Mouse (Mus musculus): ENCODE data around the gene Entpd2. TPM values are rescaled to one million over a fixed set of nuclear protein-coding genes. Genes with fewer than 3 reads are reported as not detected.

The Entpd2 gene
- polyA plus RNA-seq, 1 experiment = 15.8 TPM

DNA sequence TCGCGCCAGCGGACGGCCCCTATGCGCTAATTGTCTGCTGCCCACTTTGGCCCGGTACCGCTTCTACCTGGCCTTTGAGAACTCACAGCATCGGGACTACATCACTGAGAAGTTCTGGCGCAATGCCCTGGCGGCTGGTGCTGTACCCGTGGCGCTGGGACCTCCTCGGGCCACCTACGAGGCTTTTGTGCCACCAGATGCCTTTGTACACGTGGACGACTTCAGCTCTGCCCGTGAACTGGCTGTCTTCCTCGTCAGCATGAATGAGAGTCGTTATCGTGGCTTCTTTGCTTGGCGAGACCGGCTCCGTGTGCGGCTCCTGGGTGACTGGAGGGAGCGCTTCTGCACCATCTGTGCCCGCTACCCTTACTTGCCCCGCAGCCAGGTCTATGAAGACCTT, 29.8 kb downstream of the Entpd2 start:
- no peak overlapping the region for H3K27ac ChIP-seq (ENCODE audit: insufficient read depth, low read length)
- H3K4me3 ChIP-seq (ENCODE audit: insufficient read depth, low read length) = no peak overlapping the region
- TF ChIP-seq POLR2A (IDR thresholded peaks at IDR 0.05; ENCODE audit: extremely low read depth, insufficient read depth, low read length) (no peak), CTCF (IDR thresholded peaks at IDR 0.05; ENCODE audit: extremely low read depth, insufficient read depth, low read length) (no peak)
- peaks cover 2% of the 10 kb centered on the region for H3K4me1 ChIP-seq (ENCODE audit: control insufficient read depth, insufficient read depth, low read length)

GRCm38 (mm10) chr2:25426721-25427191, 31.1 kb downstream of the Entpd2 start:
- H3K4me3 ChIP-seq (ENCODE audit: insufficient read depth, low read length) = no peak overlapping the region
- H3K4me1 ChIP-seq (ENCODE audit: control insufficient read depth, insufficient read depth, low read length) = peaks cover 3% of the 10 kb centered on the region
- no peak overlapping the region for H3K27ac ChIP-seq (ENCODE audit: insufficient read depth, low read length)
- TF ChIP-seq POLR2A (IDR thresholded peaks at IDR 0.05; ENCODE audit: extremely low read depth, insufficient read depth, low read length) (no peak), CTCF (IDR thresholded peaks at IDR 0.05; ENCODE audit: extremely low read depth, insufficient read depth, low read length) (peak; percentile 79)

DNA sequence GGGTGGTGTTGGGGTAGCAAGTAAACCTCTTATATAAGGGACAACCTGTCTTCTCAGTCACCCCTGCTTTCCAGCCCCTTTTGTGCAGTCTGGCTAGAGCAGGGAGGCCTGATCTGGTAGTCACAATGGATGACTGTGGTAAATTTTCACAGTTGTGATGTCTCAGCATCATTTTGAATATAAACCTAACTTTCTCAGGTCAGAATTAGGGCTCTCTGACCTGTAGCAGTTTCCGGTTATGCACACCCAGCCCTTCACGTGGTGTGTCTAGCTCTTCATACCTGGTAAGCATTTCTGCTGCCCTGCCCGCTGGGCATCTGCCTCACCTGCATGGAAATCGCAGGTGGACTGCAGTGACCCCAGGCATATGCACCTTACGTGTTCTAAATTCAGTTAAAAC, 31.6 kb downstream of the Entpd2 start:
- peaks cover 3% of the 10 kb centered on the region for H3K4me1 ChIP-seq (ENCODE audit: control insufficient read depth, insufficient read depth, low read length)
- H3K4me3 ChIP-seq (ENCODE audit: insufficient read depth, low read length) = no peak overlapping the region
- no peak for TF ChIP-seq CTCF (IDR thresholded peaks at IDR 0.05; ENCODE audit: extremely low read depth, insufficient read depth, low read length)
- no peak for TF ChIP-seq POLR2A (IDR thresholded peaks at IDR 0.05; ENCODE audit: extremely low read depth, insufficient read depth, low read length)
- H3K27ac ChIP-seq (ENCODE audit: insufficient read depth, low read length) = no peak overlapping the region

DNA sequence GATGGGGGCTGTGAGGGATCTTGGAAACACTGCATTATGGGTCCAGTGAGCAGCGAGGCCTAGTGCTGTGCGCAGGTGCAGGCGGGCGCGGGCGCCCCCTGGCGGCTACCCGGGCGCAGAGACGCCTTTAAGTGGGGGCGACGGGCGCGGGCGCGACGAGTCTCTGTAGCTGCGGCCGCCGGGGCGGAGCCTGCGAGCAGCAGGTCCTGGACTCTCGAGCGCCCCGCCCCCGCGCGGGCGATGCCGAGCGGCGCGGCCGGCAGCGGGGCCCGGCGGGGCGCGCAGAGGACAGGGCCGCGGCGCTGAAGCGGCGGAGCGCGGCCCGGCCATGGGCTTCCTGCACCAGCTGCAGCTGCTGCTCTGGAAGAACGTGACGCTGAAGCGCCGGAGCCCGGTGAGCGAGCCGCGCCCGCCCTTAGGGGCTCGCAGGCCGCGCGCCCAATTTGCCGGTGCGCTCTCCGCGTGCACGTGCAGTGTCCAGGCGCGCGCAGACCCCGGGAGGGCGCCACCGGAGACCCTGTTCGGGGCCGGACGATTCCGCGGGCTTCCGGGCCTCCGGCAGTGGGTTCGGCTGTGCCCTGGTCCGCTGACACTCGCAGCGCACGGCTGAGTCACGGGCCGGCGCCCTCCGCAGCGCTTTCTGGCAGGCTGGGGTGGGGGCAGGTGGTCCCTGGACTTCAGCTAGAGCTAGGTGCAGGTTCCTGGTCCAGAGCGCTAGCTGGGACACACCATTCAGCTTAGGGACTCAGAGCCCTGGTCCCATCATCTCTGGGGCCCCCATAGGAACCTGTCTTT, 33.0 kb downstream of the Entpd2 start, which contains the start of gene Abca2:
TSS of gene Abca2 (plus strand) at position 262 of the 795 bp plus-strand sequence.
- H3K27ac ChIP-seq (ENCODE audit: insufficient read depth, low read length) = peak within 1 kb of the TSS; percentile 73
- peak; percentile 51 for TF ChIP-seq CTCF (IDR thresholded peaks at IDR 0.05; ENCODE audit: extremely low read depth, insufficient read depth, low read length)
- TF ChIP-seq POLR2A (IDR thresholded peaks at IDR 0.05; ENCODE audit: extremely low read depth, insufficient read depth, low read length) = peak; percentile 46; the same call in 1 of the 2 replicates
- peak within 1 kb of the TSS; percentile 84 for H3K4me3 ChIP-seq (ENCODE audit: insufficient read depth, low read length)
- H3K4me1 ChIP-seq (ENCODE audit: control insufficient read depth, insufficient read depth, low read length) = peaks cover 5% of the 10 kb centered on the region

DNA sequence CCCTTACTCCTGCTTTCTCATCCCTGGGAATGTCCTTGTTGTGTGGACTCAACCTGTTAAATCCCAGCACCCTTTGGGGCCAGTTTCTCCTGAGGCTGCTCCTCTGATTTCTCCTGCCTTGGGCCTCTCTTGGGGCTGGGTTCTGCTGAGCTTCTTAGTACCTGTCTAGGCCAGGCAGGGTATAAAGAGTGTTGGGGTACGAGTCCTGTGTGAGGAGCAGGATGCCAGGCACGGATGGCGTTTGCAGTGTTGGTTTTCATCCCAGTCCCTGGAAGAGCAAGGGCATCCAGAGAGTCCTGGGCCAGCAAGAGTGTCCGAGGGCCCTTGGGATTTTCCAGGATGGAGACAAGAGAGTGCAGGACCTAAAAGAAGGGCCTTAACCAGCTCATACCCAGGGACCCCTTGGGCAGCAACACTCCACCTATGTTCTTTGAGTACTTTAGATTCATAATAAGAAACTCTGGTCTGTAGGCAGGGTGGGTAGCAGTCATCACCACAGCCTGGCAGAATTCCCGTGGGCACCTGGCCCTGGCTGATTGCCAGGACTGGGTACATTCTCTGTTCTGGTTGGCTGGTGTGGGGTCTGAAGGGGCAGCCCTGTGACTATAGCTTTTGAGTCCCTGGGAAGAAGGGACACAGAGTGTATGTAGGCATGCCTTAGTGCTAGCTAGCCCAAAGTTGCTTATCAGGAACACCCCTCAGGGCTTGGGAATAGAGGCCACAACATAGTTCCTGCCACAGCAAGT, 33.9 kb downstream of the Entpd2 start:
- peaks cover 5% of the 10 kb centered on the region for H3K4me1 ChIP-seq (ENCODE audit: control insufficient read depth, insufficient read depth, low read length)
- H3K4me3 ChIP-seq (ENCODE audit: insufficient read depth, low read length) = peak overlapping the region; percentile 84
- no peak for TF ChIP-seq POLR2A (IDR thresholded peaks at IDR 0.05; ENCODE audit: extremely low read depth, insufficient read depth, low read length)
- TF ChIP-seq CTCF (IDR thresholded peaks at IDR 0.05; ENCODE audit: extremely low read depth, insufficient read depth, low read length) = no peak
- H3K27ac ChIP-seq (ENCODE audit: insufficient read depth, low read length) = peak overlapping the region; percentile 73

DNA sequence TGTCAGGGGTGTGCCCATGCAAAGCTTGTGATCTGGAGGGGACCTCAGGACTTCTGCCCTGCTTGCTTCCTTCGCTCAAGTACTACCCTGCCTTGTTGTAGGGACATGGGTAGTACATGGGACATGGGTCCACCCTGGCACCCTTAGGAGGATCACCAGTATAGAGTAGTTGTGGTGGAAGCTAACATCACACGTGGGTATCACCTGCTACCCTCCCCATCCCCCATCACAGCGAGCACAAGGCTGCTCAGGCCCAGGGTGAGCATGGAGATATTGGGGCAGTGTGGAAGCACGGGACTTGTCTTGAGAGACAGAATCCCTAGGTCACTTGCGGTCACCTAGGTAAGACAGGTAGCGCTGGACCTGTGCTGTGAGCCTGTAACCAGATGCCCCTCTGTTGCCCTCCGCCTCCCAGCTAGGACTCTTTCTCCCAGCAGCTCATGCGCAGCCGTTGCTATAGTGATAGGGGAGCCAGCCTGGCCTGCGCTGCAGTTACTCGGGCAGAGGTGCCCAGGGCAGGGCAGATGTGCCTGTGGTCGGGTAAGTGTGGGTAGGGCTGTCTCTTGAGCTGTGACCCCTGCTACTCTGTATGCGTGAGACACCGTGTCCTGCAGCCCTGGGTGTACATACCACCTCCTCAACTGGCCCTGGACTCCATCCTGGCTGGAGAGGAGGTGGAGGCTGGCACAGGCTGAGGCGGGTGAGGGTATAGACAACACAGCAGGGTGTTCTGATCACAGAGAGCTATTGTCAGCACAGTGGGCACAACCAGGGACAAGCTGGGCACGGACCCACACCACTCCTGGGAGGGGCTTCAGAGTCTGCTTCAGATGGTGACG, 34.9 kb downstream of the Entpd2 start:
- TF ChIP-seq POLR2A (IDR thresholded peaks at IDR 0.05; ENCODE audit: extremely low read depth, insufficient read depth, low read length) (0 out of 2 replicates have a peak, but pooled peaks have one; percentile 12), CTCF (IDR thresholded peaks at IDR 0.05; ENCODE audit: extremely low read depth, insufficient read depth, low read length) (no peak)
- Histone ChIP-seq H3K4me1 (ENCODE audit: control insufficient read depth, insufficient read depth, low read length) (peaks cover 5% of the 10 kb centered on the region), H3K27ac (ENCODE audit: insufficient read depth, low read length) (peak overlapping the region; percentile 73), H3K4me3 (ENCODE audit: insufficient read depth, low read length) (peak overlapping the region; percentile 84)

- Histone ChIP-seq H3K4me3 (ENCODE audit: insufficient read depth, low read length) (peak overlapping the region; percentile 84; the same call in 1 of the 2 replicates), H3K27ac (ENCODE audit: insufficient read depth, low read length) (no peak overlapping the region), H3K4me1 (ENCODE audit: control insufficient read depth, insufficient read depth, low read length) (peaks cover 5% of the 10 kb centered on the region)
- TF ChIP-seq POLR2A (IDR thresholded peaks at IDR 0.05; ENCODE audit: extremely low read depth, insufficient read depth, low read length) (no peak), CTCF (IDR thresholded peaks at IDR 0.05; ENCODE audit: extremely low read depth, insufficient read depth, low read length) (no peak)
Observed at GRCm38 (mm10) chr2:25431308-25431855, 35.7 kb downstream of the Entpd2 start.

GRCm38 (mm10) chr2:25432326-25433098, 36.8 kb downstream of the Entpd2 start:
- Histone ChIP-seq H3K4me1 (ENCODE audit: control insufficient read depth, insufficient read depth, low read length) (peaks cover 5% of the 10 kb centered on the region), H3K27ac (ENCODE audit: insufficient read depth, low read length) (no peak overlapping the region)

More at GRCm38 (mm10) chr2:25432326-25433098, 36.8 kb downstream of the Entpd2 start:
- H3K4me3 ChIP-seq (ENCODE audit: insufficient read depth, low read length) = no peak overlapping the region
- TF ChIP-seq POLR2A (IDR thresholded peaks at IDR 0.05; ENCODE audit: extremely low read depth, insufficient read depth, low read length) = no peak
- TF ChIP-seq CTCF (IDR thresholded peaks at IDR 0.05; ENCODE audit: extremely low read depth, insufficient read depth, low read length) = no peak
